Mouse (Mus musculus) gastrocnemius, adult 18-20 months (tissue): ENCODE data around the gene Hnrnpul2. TPM values are rescaled to one million over a fixed set of nuclear protein-coding genes. Genes with fewer than 3 reads are reported as not detected.

Experiments used
- DNase-seq: peaks from one replicate; pipeline ENCODE4 v3.0.0; 2021; ENCODE audit warnings: low spot score
- long read RNA-seq, 2 experiments: library from polyadenylated mRNA; stranded (forward); transcript quantifications; one replicate each; pipeline ENCODE4 v2.0.0; 2021
- total RNA-seq, 2 experiments: library from RNA; stranded (reverse); gene quantifications; 2 replicates each; pipeline ENCODE4 v1.2.3; 2021

The Hnrnpul2 gene
- total RNA-seq: 10 to 100 TPM; 41.2 to 44.3 TPM
- long read RNA-seq, experiment 1, full-length matches to known transcripts: 1 of 2 reads
- long read RNA-seq, experiment 1, partial matches to known transcripts: 1 of 2 reads
- long read RNA-seq, experiment 1, other reads (novel, unspliced or antisense): 0 of 2 reads
- long read RNA-seq, experiment 2, partial matches to known transcripts: 17 of 17 reads
- long read RNA-seq, experiment 2, other reads (novel, unspliced or antisense): 0 of 17 reads

- DNase-seq: peak; percentile 98
Observed at GRCm38 (mm10) chr19:8819596-8820423, at the start of gene Hnrnpul2. TSS of gene Hnrnpul2 (plus strand) at chr19:8820010.

GRCm38 (mm10) chr19:8770567-8771270, 49.1 kb upstream of the Hnrnpul2 start, which contains the start of gene Tmem223:
TSS of gene Tmem223 (plus strand) at chr19:8770996.
- peak; percentile 77 for DNase-seq

DNA sequence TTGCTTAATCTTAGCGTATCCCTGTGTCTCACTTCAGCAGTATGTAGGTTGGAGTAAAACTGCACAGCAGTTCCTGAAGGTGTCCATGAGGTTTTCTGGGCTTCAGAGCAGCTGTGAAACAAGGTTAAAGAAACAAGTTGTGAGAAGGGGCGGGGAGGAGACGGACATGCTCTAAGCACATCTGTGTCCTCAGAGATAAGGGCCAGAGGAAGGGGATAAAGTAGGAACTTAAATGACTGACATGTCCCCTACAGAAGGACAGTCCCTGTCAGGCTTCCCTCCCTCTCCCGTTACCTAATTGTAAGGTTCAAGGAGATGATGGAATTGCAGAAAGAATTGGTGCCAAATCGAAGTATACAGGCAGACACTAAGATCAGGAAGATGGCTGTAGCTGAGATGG, 46.8 kb upstream of the Hnrnpul2 start:
- DNase-seq: no peak

DNA sequence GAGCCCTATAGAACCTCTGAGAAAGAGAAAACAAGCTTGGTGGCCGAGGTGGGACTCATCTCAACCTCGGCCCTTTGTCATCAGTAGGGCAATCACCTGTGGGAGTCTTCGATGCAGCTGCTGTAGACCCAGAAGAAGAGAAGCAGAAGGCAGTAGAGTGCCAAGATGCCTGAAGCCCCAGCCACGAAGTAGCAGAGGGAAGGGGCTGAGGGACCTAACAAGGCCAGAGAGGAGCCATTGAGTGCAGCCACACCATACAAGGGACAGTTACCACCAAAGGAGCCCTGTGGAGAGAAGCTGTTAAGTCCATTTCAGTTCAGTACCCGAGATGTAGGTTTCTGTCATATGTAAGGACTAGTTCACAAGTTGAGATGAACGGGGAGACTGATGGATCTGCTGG, 46.4 kb upstream of the Hnrnpul2 start:
- no peak for DNase-seq

DNA sequence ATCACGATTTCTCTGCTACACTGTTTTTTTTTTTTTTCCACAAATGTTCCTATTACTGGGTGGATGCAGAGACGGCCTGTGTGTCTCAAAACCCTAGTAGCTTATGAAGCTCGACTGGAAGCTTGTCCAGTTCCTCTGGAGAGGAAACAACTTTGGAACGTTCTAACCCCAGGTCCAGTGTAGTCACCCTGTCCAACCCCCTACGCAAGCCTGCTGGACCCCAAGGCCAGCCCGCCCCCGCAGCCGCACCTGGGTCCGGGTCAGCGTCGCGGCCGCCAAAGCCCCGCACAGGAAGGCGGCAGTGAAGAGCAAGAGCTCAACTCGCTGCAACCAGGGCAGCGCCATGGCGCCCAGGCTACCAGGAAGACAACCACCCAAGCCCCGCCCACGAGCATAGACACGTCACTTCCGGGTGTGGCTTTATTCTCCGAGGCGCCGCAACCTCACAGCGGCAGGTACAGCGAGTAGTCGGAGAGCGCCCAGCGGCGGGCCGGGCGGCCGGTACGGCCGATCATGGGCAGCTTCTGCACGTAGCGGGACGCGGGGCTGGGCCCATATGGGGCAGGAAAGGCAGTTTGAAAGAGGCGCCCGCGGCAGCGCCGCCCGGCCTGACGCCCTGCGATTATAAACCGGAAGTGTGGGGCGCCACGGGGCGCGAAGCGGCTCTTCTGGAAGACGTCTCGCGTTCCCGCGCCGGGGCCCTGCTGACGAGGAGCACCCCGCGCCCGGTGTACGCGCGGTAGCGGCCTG, 45.5 kb upstream of the Hnrnpul2 start, which contains the start of gene Tmem179b:
Tmem179b (minus strand) TSS at position 382 of the 750 bp plus-strand sequence.
- DNase-seq: peak; percentile 96

- DNase-seq: peak; percentile 19
Observed at GRCm38 (mm10) chr19:8774951-8775421, 44.8 kb upstream of the Hnrnpul2 start.

GRCm38 (mm10) chr19:8786008-8786781, 33.6 kb upstream of the Hnrnpul2 start, which contains the start of gene Taf6l:
TSS of gene Taf6l (minus strand) at chr19:8786417.
- DNase-seq: peak; percentile 94

GRCm38 (mm10) chr19:8788521-8788920, 31.3 kb upstream of the Hnrnpul2 start:
- DNase-seq: no peak

DNA sequence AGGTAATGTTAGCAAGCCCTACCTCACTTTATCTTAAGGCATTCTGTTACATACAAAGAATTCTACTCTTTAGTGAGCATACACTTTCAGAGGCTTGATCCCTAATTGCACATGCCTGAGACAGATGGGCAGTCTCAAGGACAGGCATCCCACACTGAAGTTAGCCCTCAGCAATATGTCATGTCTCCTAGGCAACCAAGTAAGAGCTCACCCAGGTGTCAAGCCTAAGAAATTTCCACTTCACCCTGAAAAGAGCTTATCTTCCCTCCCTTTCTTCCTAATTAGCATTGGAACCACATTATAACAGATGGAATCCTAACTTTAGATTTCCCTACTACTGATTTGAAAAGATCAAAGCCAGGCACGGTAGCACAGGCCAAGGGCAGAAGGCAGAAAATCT, 30.6 kb upstream of the Hnrnpul2 start:
- no peak for DNase-seq

DNA sequence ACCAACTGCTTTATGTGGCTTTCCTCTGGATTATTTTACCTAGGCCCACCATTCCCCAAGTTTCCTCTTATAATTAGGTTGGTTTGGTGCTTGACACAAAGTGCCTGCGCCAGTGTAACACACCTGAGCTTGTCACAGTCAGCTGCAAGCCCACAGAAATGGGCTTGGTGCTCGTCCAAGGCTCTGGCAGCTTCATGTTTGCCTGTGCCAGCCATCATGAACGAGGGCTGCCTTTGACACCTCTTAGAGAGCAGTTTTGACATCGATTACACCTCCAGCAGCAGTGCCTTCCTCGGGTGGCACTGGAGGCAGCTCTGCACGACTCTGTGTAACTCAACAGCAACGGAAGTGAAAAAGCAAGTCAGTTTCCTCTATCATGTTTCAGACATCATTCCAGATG, 29.6 kb upstream of the Hnrnpul2 start:
- DNase-seq: no peak

GRCm38 (mm10) chr19:8798264-8798946, 21.4 kb upstream of the Hnrnpul2 start, which contains the start of gene Polr2g:
TSS of gene Polr2g (minus strand) at chr19:8798577.
- DNase-seq: peak; percentile 89

- DNase-seq: no peak
Observed at GRCm38 (mm10) chr19:8798947-8799315, 20.9 kb upstream of the Hnrnpul2 start.

- peak; percentile 96 for DNase-seq
Observed at GRCm38 (mm10) chr19:8802130-8802821, 17.5 kb upstream of the Hnrnpul2 start, which contains the start of gene Zbtb3. TSS of gene Zbtb3 (plus strand) at chr19:8802555.

GRCm38 (mm10) chr19:8803204-8803780, 16.5 kb upstream of the Hnrnpul2 start:
- no peak for DNase-seq

- no peak for DNase-seq
Observed at GRCm38 (mm10) chr19:8803879-8804660, 15.7 kb upstream of the Hnrnpul2 start.

DNA sequence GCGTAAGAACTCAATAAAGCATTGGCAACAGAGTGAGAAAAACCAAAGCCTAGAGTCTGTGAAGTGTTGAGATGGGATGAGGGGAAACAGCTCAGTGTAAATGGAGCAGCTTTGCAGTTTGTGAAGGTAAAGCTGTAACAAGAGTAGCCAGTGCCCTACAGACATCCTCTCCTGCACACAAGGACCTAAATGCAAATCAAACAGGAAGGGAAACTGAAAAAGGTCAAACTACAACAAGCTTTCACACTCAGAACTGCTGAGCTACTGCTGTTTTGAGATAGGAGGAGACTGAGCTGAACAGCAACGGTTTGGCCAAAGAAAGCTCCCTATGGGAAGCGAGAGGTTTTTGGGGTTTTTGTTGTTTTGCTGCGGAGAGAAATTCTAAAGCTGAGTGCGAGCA, 13.0 kb upstream of the Hnrnpul2 start:
- no peak for DNase-seq

GRCm38 (mm10) chr19:8815812-8816211, 4.0 kb upstream of the Hnrnpul2 start:
- DNase-seq: no peak

- DNase-seq: no peak
Observed at GRCm38 (mm10) chr19:8817001-8817400, 2.8 kb upstream of the Hnrnpul2 start.
